Mouse (Mus musculus) E14TG2a.4 (cell line): ENCODE measurements at regions not wholly inside any gene's neighbourhood (a gene's known extent, or its start where the extent isn't known, plus 50 kb on each side); places are given as distances from the start of the nearest gene placed in this dataset.

Experiments used
- CTCF ChIP-seq: conservative IDR thresholded peaks from 2 replicates; pipeline ENCODE4 v1.5.1; 2014; ENCODE audit warnings: low read length
- NANOG ChIP-seq: IDR thresholded peaks from 2 replicates; pipeline ENCODE4 v1.6.1; 2014; ENCODE audit warnings: borderline replicate concordance, low read length, mixed read lengths
- POU5F1 ChIP-seq: IDR thresholded peaks from 2 replicates; pipeline ENCODE4 v1.6.1; 2014; ENCODE audit warnings: low read length, borderline replicate concordance

GRCm38 (mm10) chr10:99576301-99576700 lies 183.2 kb downstream of the Csl start:
- TF ChIP-seq CTCF (no peak), POU5F1 (no peak), NANOG (no peak)
